Mouse (Mus musculus) small intestine, adult 2 months (tissue): ENCODE results near the gene Lck. TPM values are rescaled to one million over a fixed set of nuclear protein-coding genes. Genes with fewer than 3 reads are reported as not detected.

Experiments
- H3K27ac ChIP-seq: fragments of 200-500 bp; 2 replicates; pipeline ENCODE4 v1.5.1; 2012; ENCODE audit warnings: low read depth, low read length, control low read depth, inconsistent platforms; ENCODE audit not compliant: insufficient read depth
- H3K27me3 ChIP-seq: fragments of 200-500 bp; 2 replicates; pipeline ENCODE4 v1.6.1; 2012; ENCODE audit warnings: mild to moderate bottlenecking, moderate library complexity, low read length, inconsistent platforms; ENCODE audit not compliant: control insufficient read depth, insufficient read depth
- H3K36me3 ChIP-seq: fragments of 200-500 bp; 2 replicates; pipeline ENCODE4 v1.6.1; 2012; ENCODE audit warnings: mild to moderate bottlenecking, low read length, control low read depth, inconsistent platforms; ENCODE audit not compliant: control insufficient read depth, insufficient read depth
- H3K4me1 ChIP-seq: fragments of 200-500 bp; 2 replicates; pipeline ENCODE4 v1.6.1; 2012; ENCODE audit warnings: low read length, inconsistent platforms, mixed read lengths; ENCODE audit not compliant: control insufficient read depth, insufficient read depth, insufficient read length
- H3K4me3 ChIP-seq: fragments of 200-500 bp; 2 replicates; pipeline ENCODE4 v1.5.1; 2012; ENCODE audit warnings: low read depth, mild to moderate bottlenecking, control low read depth, inconsistent platforms, low read length, moderate library complexity
- CTCF ChIP-seq: fragments of 200-500 bp; IDR thresholded peaks from 2 replicates; pipeline ENCODE4 v1.5.1; 2012; ENCODE audit warnings: low read depth, mild to moderate bottlenecking, control low read depth, inconsistent platforms, low read length, moderate library complexity, mixed read lengths; ENCODE audit not compliant: insufficient replicate concordance, insufficient read length; ENCODE audit errors: extremely low read depth
- POLR2A ChIP-seq: fragments of 200-500 bp; IDR thresholded peaks from 2 replicates; pipeline ENCODE4 v1.6.1; 2012; ENCODE audit warnings: low read depth, mild to moderate bottlenecking, control low read depth, inconsistent platforms, low read length, moderate library complexity
- WGBS: fragments of 180-500 bp; shearing (Covaris S2); methylation state at CpG from one replicate; pipeline ENCODE4 v1.1.7; 2018; 5-methylcytosine and 5-hydroxymethylcytosine counted together
- polyA plus RNA-seq: library from polyadenylated mRNA; depleted of rRNA; stranded (reverse); fragments of >200 nt; gene quantifications from 2 replicates; pipeline ENCODE4 v1.2.3, GENCODE M21; 2012

The Lck gene
- polyA plus RNA-seq, 1 experiment: 15.0 TPM

- WGBS: 33% methylated on average over 7 of the region's 7 CpGs
- Histone ChIP-seq H3K4me1 (no peaks in the 10 kb centered on the region), H3K27me3 (no peaks in the 10 kb centered on the region), H3K4me3 (no peak overlapping the region), H3K36me3 (peaks cover 33% of the 10 kb centered on the region), H3K27ac (no peak overlapping the region)
- no peak; the same call in 1 of the 2 replicates for TF ChIP-seq POLR2A
- TF ChIP-seq CTCF: peak; percentile 88
Observed at GRCm38 (mm10) chr4:129608426-129609025, 35.1 kb upstream of the Lck start.

GRCm38 (mm10) chr4:129600233-129601158 is 27.1 kb upstream of the Lck start, which contains the start of the genes Eif3i and Tmem234:
Gene Eif3i, minus strand, starts transcription at chr4:129600648.
Gene Tmem234, plus strand, starts transcription at chr4:129600668.
- 0 out of 2 replicates have a peak, but pooled peaks have one; percentile 10 for TF ChIP-seq CTCF
- TF ChIP-seq POLR2A: peak; percentile 64
- Histone ChIP-seq H3K27me3 (no peaks in the 10 kb centered on the region), H3K36me3 (peaks cover 28% of the 10 kb centered on the region), H3K4me1 (no peaks in the 10 kb centered on the region; the same call in 1 of the 2 replicates), H3K27ac (0 out of 2 replicates have a peak within 1 kb of the TSS, but pooled peaks have one; percentile 8), H3K4me3 (peak within 1 kb of the TSS; percentile 81)
- WGBS: under 1% methylated on average over 74 of the region's 74 CpGs

- Histone ChIP-seq H3K27ac (no peak overlapping the region), H3K4me3 (no peak overlapping the region), H3K36me3 (peaks cover 30% of the 10 kb centered on the region), H3K4me1 (no peaks in the 10 kb centered on the region; the same call in none of the 2 replicates), H3K27me3 (no peaks in the 10 kb centered on the region)
- TF ChIP-seq CTCF (no peak), POLR2A (no peak)
- WGBS: 73% methylated on average over 4 of the region's 4 CpGs
Observed at GRCm38 (mm10) chr4:129588865-129589264, 15.4 kb upstream of the Lck start.

- Histone ChIP-seq H3K27ac (no peak overlapping the region), H3K36me3 (peaks cover 13% of the 10 kb centered on the region), H3K4me3 (no peak overlapping the region), H3K4me1 (no peaks in the 10 kb centered on the region; the same call in none of the 2 replicates), H3K27me3 (no peaks in the 10 kb centered on the region)
- TF ChIP-seq POLR2A (no peak), CTCF (no peak)
- WGBS: 49% methylated on average over 1 of the region's 1 CpGs
Observed at GRCm38 (mm10) chr4:129586943-129587342, 13.5 kb upstream of the Lck start.

- Histone ChIP-seq H3K4me3 (no peak overlapping the region), H3K4me1 (no peaks in the 10 kb centered on the region; the same call in none of the 2 replicates), H3K27ac (no peak overlapping the region), H3K36me3 (0 out of 2 replicates have a peak, but pooled peaks cover 1% of the 10 kb centered on the region), H3K27me3 (no peaks in the 10 kb centered on the region)
- TF ChIP-seq CTCF (no peak), POLR2A (no peak)
- WGBS: 87% methylated on average over 9 of the region's 9 CpGs
Observed at GRCm38 (mm10) chr4:129585773-129586172, 12.3 kb upstream of the Lck start.

GRCm38 (mm10) chr4:129584884-129585608 is 11.6 kb upstream of the Lck start:
- WGBS: under 1% methylated on average over 36 of the region's 36 CpGs
- Histone ChIP-seq H3K4me3 (peak overlapping the region; percentile 78), H3K36me3 (no peaks in the 10 kb centered on the region), H3K27ac (peak overlapping the region; percentile 68), H3K4me1 (no peaks in the 10 kb centered on the region; the same call in none of the 2 replicates), H3K27me3 (no peaks in the 10 kb centered on the region)
- TF ChIP-seq POLR2A (no peak), CTCF (peak; percentile 94)

- Histone ChIP-seq H3K36me3 (no peaks in the 10 kb centered on the region), H3K4me3 (no peak overlapping the region), H3K4me1 (no peaks in the 10 kb centered on the region; the same call in none of the 2 replicates), H3K27ac (no peak overlapping the region), H3K27me3 (no peaks in the 10 kb centered on the region)
- TF ChIP-seq CTCF (no peak), POLR2A (no peak)
- 74% methylated on average over 1 of the region's 1 CpGs for WGBS
Observed at GRCm38 (mm10) chr4:129584370-129584769, 10.9 kb upstream of the Lck start.
